Mouse (Mus musculus) large intestine, adult 2 months (tissue): ENCODE data around the gene Sgms1. TPM values are rescaled to one million over a fixed set of nuclear protein-coding genes. Genes with fewer than 3 reads are reported as not detected.

Experiments
- DNase-seq: peaks from one replicate; pipeline ENCODE4 v3.0.0-alpha.2; 2012; ENCODE audit warnings: low read depth, low spot score
- WGBS: fragments of 180-500 bp; shearing (Covaris S2); methylation state at CpG from one replicate; pipeline ENCODE4 v1.1.7; 2018; 5-methylcytosine and 5-hydroxymethylcytosine counted together
- polyA plus RNA-seq: library from polyadenylated mRNA; depleted of rRNA; stranded (reverse); fragments of >200 nt; gene quantifications from 2 replicates; pipeline ENCODE4 v1.2.3, GENCODE M21; 2012

Gene Sgms1
- polyA plus RNA-seq, 1 experiment = 24.7 TPM

GRCm38 (mm10) chr19:32386556-32387402, 2.7 kb downstream of the Sgms1 start:
- WGBS = 16% methylated on average over 19 of the region's 19 CpGs

GRCm38 (mm10) chr19:32383738-32384137, 5.8 kb downstream of the Sgms1 start:
- 97% methylated on average over 8 of the region's 8 CpGs for WGBS
- no peak for DNase-seq

More at GRCm38 (mm10) chr19:32386556-32387402, 2.7 kb downstream of the Sgms1 start:
- DNase-seq = no peak

GRCm38 (mm10) chr19:32381511-32381961, 8.0 kb downstream of the Sgms1 start:
- WGBS = 60% methylated on average over 3 of the region's 3 CpGs
- DNase-seq = no peak

- WGBS = 95% methylated on average over 11 of the region's 11 CpGs
- no peak for DNase-seq
Observed at GRCm38 (mm10) chr19:32380748-32381147, 8.8 kb downstream of the Sgms1 start.

- DNase-seq = no peak
Observed at GRCm38 (mm10) chr19:32379239-32379920, 10.1 kb downstream of the Sgms1 start.

GRCm38 (mm10) chr19:32378581-32378980, 10.9 kb downstream of the Sgms1 start:
- no peak for DNase-seq
- WGBS = 65% methylated on average over 3 of the region's 3 CpGs

More at GRCm38 (mm10) chr19:32379239-32379920, 10.1 kb downstream of the Sgms1 start:
- 67% methylated on average over 6 of the region's 6 CpGs for WGBS

DNA sequence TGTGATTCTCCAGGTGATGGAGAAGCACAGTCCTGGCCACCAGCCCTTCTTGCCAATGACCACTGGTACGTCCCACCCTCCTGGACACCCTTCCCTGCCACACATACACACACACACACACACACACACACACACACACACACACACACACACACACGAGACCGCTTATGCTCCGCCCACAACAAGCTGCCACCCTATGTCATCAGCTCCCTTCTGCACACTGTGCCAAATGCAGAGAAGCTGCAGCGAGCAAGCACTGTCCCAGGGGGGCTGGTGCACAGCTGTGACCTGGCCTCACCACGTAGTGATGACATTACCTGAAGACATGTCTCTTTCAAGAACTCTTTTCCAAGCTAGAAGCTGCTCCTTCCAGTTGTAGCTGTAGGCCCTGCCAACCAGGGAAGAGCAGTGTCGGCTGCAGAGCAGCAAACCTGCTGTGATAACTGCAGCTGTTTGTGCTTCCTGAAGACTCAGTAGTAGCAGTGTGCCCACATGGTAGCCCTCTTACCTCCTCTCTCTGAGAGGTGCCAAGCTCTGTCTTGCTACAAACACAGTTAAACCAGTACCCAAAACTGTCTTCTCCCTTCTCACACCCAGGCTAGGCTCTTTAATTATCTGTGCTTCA, 11.7 kb downstream of the Sgms1 start:
- DNase-seq = no peak
- 29% methylated on average over 7 of the region's 7 CpGs for WGBS

- WGBS = 16% methylated on average over 7 of the region's 7 CpGs
- DNase-seq = no peak
Observed at GRCm38 (mm10) chr19:32376886-32377535, 12.5 kb downstream of the Sgms1 start.

GRCm38 (mm10) chr19:32376054-32376453, 13.5 kb downstream of the Sgms1 start:
- 62% methylated on average over 4 of the region's 4 CpGs for WGBS
- no peak for DNase-seq

DNA sequence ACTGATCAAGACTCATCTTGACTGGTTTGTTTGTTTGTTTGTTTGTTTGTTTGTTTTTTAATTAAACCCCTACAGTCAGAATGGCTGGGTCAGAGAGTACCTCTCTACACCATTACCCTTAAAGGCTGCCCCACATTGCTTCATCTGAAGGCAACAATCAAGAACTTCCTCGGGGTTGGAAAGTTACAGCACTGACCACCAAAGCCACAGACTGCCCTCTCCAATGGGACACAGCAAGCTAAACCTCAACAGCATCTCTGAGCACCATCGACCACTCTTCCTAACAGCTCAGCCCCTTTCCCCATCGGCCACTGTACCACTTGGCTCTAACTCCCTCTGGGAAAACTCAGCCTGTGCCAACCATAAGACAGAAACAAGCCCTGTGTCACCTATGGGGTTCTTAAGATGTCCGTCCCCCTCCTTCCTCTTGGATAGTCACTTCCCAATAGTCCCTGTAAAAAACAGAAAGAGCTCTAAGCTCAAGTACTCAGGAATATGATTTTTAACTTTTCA, 14.0 kb downstream of the Sgms1 start:
- 93% methylated on average over 4 of the region's 4 CpGs for WGBS
- no peak for DNase-seq

GRCm38 (mm10) chr19:32374751-32375150, 14.8 kb downstream of the Sgms1 start:
- no peak for DNase-seq
- whole genome bisulfite sequencing = 95% methylated on average over 10 of the region's 10 CpGs

DNA sequence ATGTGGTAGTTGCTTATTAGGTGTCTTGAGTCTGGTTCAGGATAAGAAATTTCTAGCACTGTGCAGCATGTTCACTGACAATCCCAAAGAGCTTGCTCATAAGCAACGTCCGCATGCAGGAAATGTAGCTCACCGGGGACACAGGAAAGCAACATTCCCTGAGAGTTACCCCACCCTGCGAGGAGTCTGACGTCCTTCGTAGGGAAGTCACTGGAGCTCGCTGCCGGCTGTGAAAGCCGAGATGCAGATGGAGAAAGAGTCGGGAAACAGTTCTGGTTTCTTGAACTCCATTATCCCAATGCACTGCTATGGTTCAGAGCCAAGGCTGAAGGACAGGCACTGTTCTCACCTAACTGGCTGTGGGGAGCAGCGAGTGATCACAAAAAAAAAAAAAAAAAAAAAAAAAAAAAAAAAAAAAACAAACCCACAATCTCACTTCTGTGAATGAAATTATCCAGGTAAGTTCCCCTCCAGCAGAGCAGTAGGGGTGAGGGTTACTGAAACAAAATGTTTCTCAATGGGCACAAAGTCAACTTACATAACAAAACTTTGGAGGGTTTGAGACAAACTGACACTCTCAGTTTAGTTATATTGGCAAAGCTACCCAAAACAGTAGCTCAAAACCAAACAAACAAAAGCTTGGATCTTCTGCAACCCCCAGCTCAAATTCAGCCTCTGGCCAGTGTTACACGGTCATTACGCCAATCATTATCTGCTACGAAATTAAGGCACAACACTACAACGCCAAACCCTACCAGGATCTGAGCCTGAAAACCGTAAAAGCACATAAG, 15.5 kb downstream of the Sgms1 start:
- 78% methylated on average over 16 of the region's 16 CpGs for WGBS
- no peak for DNase-seq

- DNase-seq = no peak
- WGBS = 82% methylated on average over 4 of the region's 4 CpGs
Observed at GRCm38 (mm10) chr19:32372373-32372772, 17.1 kb downstream of the Sgms1 start.

GRCm38 (mm10) chr19:32367333-32367732, 22.2 kb downstream of the Sgms1 start:
- 97% methylated on average over 8 of the region's 8 CpGs for WGBS

GRCm38 (mm10) chr19:32366406-32366805, 23.1 kb downstream of the Sgms1 start:
- WGBS = 79% methylated on average over 9 of the region's 9 CpGs

More at GRCm38 (mm10) chr19:32367333-32367732, 22.2 kb downstream of the Sgms1 start:
- DNase-seq = no peak

GRCm38 (mm10) chr19:32365111-32365510, 24.4 kb downstream of the Sgms1 start:
- 91% methylated on average over 6 of the region's 6 CpGs for WGBS
- no peak for DNase-seq

More at GRCm38 (mm10) chr19:32366406-32366805, 23.1 kb downstream of the Sgms1 start:
- no peak for DNase-seq

- 82% methylated on average over 4 of the region's 4 CpGs for WGBS
- no peak for DNase-seq
Observed at GRCm38 (mm10) chr19:32363587-32363986, 25.9 kb downstream of the Sgms1 start.

DNA sequence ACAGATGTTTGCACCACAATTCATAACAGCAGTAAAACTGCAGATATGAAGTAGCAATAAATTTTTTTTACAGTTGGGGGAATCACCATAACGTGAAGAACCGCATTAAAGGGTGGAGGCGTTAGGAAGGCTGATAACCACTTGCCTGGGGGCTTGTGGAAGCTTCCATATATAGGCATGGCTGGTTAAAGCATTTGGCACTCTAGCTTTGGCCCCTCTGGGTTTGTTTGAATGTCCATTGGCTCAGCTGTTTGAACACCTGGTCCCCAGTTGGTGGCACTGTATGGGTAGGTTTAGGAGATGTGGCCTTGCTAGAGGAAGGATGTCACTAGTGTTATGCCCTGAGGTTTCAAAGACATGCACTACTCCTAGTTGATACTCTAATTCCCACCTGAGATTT, 27.0 kb downstream of the Sgms1 start:
- no peak for DNase-seq
- WGBS = 27% methylated on average over 3 of the region's 3 CpGs
